Mouse (Mus musculus) thymus, adult 2 months (tissue): ENCODE data around the gene Inha.

Experiments used
- CTCF ChIP-seq: fragments of 200-500 bp; IDR thresholded peaks from 2 replicates; pipeline ENCODE4 v1.5.1; 2012; ENCODE audit warnings: mild to moderate bottlenecking, control low read depth, low read length, moderate library complexity, borderline replicate concordance; ENCODE audit not compliant: control insufficient read depth, poor library complexity, insufficient read depth; ENCODE audit errors: extremely low read depth
- POLR2A ChIP-seq: fragments of 200-500 bp; IDR thresholded peaks from 2 replicates; pipeline ENCODE4 v1.6.1; 2012; ENCODE audit warnings: mild to moderate bottlenecking, low read length, control low read depth, moderate library complexity; ENCODE audit not compliant: control insufficient read depth, poor library complexity, insufficient read depth; ENCODE audit errors: extremely low read depth

GRCm38 (mm10) chr1:75559212-75559925 is 52.5 kb downstream of the Inha start:
- no peak for TF ChIP-seq POLR2A
- TF ChIP-seq CTCF: peak; percentile 96; the same call in 1 of the 2 replicates
